In the genomic region with DNA sequence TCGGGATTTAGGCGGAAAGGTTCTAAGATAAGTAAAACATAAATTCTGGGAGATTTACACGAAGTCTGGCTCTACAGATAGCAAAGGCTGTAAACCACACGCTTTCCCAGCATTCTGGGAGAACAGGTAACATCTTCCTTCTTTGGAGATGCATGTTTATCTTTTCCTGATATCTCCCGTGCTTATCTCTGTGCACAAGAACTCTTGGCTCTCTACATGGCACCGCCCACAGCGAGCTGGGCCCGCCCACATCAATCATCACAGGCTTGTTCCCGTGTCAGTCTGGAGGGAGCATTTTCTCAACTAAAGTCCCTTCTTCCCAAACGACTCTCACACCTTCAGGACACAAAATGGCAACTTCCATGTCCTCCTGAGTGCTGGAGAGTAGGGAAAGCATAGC, we compare ENCODE assay signal across 14 mouse cellular contexts. TPM values are rescaled to one million over a fixed set of nuclear protein-coding genes. Genes with fewer than 3 reads are reported as not detected.
"Had no signal": no experiment of that assay in that cellular context is flagged by ENCODE, and none has a peak within 500 bp of the region (broad histone marks: within the 10 kb centered on the region; RNA-seq: fewer than 3 reads in every experiment).

No protein-coding gene starts in this region.

- H3K36me3 ChIP-seq: limb, embryonic 13.5 days; liver, embryonic 15.5 days; midbrain, embryonic 12.5 days had no signal

- H3K27me3 ChIP-seq: limb, embryonic 13.5 days; liver, embryonic 15.5 days; midbrain, embryonic 12.5 days had no signal

- H3K9ac ChIP-seq: limb, embryonic 13.5 days; liver, embryonic 15.5 days; lung, embryonic 14.5 days; midbrain, embryonic 12.5 days had no signal

- ATAC-seq: midbrain, embryonic 16.5 days had no signal

- H3K4me3 ChIP-seq: limb, embryonic 13.5 days; liver, embryonic 15.5 days; megakaryocyte, embryonic 14.5 days; midbrain, embryonic 12.5 days had no signal

- DNase-seq: kidney, adult 18-20 months; layer of hippocampus, adult 9-11 months; left cerebral cortex, postnatal 4 days; lung, embryonic 14.5 days; lung, postnatal 10 days; lung, postnatal 4 days; right cerebral cortex, postnatal 14 days; thymus, postnatal 4 days had no signal

- H3K9me3 ChIP-seq: limb, embryonic 13.5 days; liver, embryonic 15.5 days; megakaryocyte, embryonic 14.5 days; midbrain, embryonic 12.5 days had no signal

- H3K4me2 ChIP-seq: limb, embryonic 13.5 days; liver, embryonic 15.5 days; lung, embryonic 14.5 days; midbrain, embryonic 12.5 days had no signal

- H3K27ac ChIP-seq: kidney, postnatal 0 days; limb, embryonic 13.5 days; liver, embryonic 15.5 days; midbrain, embryonic 12.5 days had no signal

- H3K4me1 ChIP-seq: limb, embryonic 13.5 days; midbrain, embryonic 12.5 days had no signal

RNA-seq across cellular contexts. Expression of gene Abcc12, which starts 12.6 kb away (rescaled TPM):
- polyA plus RNA-seq: liver, embryonic 15.5 days; lung, embryonic 14.5 days had no signal
